Mouse (Mus musculus): ENCODE measurements around the gene 2410015M20Rik.
A peak's percentile ranks its signal among the peaks of the same experiment; 100 is the strongest.
"Not testable (repeated sequence)": the region's sequence is repeated elsewhere in the genome, so short reads cannot be mapped to it uniquely, and the experiment has no call there.

2410015M20Rik gene

DNA sequence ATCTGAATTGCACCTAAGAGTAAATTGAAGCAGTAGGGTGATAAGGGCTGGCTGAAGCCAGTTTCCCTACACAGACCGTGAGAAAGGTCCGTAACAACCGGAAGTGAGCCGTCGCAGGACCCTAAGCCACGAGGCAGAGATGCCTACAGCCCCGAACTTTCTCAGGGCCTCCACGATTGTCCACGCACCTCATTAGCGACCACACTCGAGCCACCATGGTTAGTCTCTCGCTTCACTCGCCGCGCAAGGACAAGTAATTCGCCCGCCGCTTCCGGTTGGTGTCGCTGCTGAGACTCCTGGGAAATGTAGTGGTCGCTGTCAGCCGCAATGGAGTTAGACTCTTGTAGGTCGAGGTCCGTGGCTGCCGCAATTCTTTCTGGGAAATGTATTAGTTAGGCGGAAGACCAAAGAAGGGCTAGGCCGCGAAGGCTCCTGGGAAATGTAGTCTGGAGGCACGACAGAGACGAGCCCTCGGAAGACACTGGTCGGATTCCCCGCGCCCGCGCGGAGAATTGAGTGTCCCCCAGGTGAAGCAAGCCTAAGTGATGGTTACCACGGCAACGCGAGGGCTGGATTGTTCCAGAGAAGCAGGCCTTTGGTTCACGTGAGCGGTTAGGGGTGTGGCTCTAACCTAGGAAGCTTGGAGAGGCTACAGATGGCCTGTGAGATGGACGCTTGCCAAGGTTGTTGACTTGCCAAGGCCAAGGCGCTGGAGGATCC lies at the start of gene 2410015M20Rik:
Gene 2410015M20Rik, minus strand, starts transcription at position 320 of the 720 bp plus-strand sequence.
- peak; percentile 96 for DNase-seq

DNA sequence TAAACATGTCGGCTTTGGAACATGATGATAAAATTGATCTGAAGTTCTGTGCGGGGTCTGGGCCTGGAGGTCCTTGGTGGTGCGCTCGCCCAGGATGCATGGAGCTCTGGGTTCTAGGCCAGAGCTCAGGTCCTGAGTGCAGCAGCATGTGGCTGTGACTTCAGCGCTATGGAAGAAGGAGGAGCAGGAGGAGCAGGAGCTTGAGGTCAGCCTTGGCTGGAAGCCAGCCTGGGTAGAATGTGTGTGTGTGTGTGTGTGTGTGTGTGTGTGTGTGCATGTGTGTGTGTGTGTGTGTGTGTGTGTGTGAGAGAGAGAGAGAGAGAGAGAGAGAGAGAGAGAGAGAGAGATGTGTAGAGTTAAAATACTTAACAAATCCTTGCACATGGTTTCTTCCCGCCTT lies 46.6 kb upstream of the 2410015M20Rik start:
- no peak for DNase-seq

DNA sequence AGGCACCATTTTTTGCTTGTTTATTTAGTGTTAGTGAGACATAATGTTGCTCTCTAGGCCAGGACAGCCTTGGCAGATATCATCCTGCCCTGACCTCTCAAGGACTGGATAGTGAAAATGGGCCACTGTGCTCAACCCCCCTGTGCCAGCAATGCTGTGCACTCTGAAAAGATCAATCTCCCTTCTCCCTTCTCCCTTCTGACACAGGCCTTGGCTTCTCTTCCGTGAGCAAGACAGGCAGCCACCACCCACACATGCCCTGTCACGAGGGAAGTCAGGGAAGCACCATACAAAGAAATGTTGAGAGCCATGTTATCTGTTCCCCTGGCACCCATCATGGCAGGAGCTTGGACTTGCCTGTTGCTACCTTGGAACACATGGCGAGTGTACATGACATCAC lies 45.7 kb upstream of the 2410015M20Rik start:
- no peak for DNase-seq

DNA sequence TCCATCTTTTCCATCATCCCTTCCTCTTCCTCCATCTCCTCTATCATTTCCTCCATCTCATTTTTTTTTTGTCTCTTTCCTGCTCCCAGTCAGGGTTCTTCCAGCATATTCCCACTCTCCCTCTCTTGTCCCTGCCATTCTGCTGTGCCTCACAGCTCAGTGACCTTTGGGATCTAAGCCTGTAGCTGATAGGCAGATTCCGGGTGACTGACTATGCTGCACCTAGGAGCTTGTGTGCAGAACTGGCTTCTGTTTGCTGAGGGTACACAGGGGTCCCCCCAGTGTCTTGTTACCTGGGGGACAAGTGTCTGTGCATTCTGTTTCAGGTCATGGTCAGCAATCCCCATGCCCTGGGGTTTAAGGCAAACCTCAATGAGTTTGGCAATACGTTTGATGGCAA lies 45.2 kb upstream of the 2410015M20Rik start:
- no peak for DNase-seq

DNA sequence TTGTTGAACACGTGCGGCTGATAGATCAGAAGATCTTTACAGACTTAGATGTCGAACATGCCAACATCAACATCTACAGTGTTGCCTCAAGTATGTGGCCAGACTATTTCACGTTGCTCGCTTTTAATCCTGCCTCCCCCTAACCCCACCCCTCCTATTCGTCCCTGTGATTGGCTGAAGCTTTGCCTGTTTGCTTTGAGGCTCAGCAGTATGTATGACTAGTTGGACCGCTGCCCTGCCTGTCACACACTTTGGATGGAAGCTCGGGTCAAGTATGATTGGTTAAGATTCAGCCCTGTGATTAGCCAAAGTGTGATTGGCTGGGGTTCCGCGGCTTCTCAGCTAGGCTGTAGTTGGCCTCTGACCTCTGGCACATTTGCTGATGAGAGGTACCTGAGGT lies 42.2 kb upstream of the 2410015M20Rik start:
- DNase-seq = peak in 1 of 2 experiments; percentile 47

DNA sequence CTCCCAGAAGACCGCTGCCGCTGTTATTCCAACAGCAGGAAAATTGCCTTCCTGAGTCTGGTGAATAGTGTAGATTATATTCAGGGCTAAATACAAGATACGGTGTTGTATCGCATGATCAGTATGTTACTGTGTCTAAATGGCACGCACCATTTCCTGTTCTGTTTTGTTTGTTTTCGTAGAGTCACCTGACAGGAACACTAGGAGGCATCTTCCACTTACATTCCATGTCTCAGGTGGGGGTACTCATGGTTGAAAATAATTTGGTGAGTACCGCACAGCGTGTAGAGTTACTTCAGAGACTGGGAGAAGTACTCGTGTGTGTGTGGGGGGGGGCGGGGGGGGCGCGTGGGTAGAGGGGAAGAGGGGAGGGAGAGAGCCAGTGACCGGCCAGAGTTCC lies 38.0 kb upstream of the 2410015M20Rik start:
- DNase-seq = no peak

DNA sequence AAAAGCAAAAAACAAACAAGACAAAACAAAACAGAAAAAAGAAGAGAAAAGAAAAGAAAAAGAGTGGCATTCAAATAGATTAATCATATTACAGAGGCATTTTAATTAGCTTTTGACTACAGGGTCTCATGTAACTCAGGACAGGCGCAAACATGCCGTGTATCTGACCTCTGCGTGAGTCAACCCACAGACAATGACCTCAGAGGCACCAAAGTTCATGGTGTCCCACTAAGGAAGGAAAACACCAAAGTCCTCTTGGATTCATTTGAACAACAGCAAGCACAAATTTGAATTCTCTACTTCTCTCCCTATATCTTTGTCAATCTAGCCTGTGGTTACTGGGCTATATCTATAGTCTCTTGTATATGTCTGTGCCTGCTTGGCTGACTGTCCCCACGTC lies 33.7 kb upstream of the 2410015M20Rik start:
- no peak for DNase-seq

DNA sequence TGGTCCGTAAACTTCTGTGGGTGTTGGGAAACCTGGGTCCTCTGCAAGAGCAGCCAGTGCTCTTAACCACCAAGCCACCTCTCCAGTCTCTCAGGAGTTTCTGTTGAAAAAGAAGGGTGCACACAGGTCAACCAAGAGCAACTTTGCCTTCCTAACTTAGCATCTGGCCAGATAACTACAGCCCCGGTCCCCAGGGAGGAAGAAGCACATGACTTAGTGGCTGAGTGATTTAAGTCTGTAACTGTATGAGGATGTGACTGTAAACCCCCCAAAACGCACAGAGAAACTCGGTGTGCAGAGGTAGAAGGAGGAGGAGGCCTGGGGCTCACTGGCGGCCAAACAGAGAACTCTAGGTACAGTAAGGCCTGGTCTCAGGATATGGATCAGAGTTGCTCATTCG lies 24.5 kb upstream of the 2410015M20Rik start:
- no peak for DNase-seq

DNA sequence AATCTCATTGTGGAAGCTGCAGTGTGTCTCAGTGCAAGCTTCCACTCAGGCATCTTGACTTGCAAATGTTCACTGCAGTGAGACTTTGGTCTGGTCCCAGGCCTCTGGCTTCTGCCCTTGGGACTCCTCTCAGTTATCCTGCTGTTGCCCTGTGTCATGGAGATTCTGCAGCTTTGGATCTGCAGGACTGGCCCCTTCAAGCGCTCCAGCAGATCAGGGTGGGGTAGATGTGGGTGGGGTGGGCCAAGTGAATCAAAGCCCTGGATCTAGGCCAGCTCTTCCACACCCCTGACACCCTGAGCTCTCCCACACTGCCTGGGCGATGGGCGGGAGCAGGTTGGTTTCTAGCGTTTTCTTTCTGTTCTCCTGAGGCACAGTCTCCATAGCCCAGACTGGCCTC lies 22.2 kb upstream of the 2410015M20Rik start:
- no peak for DNase-seq

DNA sequence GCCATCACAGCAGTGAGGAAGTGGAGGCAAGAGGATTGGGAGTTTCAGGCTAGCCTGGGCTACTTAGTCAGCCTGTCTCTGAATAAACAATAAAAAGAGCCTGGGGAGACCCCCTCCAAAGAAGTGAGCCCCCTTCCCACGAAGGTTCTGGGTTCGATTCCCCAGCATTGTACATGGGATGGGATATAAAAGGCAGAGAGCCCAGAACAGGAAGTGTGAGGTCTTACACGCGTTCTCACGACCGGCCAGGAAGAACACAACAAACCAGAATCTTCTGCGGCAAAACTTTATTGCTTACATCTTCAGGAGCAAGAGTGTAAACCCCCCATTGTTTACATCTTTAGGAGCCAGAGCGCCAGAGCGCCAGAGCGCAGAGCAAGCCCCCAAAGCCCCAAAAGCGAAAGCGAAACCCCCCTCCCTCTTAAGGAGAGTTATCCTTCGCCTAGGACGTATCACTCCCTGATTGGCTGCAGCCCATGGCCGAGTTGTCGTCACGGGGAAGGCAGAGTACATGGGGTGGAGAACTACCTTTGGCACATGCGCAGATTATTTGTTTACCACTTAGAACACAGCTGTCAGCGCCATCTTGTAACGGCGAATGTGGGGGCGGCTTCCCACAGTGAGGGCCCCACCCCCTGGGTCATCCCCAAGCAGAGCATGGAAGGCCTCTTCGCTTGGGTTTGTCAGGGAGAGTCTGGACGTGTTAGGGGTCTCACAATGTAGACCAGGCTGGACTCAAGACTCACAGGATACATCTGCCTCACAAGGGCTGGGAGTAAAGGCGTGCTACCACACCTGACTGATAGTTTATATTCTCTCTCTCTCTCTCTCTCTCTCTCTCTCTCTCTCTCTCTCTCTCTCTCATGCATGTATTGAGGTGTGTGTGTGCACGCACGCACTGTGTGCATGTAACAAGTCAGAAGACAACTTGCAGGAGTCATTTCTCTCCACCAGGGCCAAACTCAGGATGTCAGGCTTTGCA lies 20.5 kb upstream of the 2410015M20Rik start:
- not testable (repeated sequence) for DNase-seq

DNA sequence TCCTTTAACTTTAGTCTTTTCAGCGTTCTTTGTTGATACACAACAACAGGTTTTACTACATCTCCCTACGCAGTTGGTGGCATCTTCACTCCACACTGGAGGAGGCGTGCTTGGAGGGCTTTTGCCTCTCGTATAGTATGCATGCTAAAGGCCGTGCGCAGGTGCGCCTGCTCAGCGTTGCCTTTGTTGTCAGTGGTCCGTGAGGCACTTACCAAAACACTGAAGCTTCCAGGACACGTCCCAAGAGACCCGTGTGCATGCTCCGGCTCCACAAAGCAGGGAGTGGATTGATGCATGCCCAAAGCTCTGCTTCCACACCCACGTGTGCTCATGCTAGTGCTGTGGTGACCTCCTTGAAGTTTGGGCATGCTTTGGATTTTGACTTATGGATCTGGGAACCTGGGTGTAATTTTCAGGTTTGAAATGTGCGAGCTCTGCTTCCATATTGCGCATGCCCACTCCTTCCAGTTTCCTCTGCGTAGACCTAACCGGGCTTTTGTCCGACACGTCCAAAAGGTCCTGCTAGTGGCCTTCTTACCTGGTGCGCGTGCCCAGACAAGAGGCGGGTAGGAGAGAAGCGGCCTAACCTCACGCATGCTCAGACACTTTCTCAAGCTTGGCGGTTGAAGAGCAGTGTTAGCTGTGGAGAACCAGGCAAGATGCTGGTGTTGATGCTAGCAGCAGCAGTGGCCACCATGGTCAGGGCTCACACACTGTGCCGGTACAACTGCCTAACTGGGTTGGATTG lies 18.1 kb upstream of the 2410015M20Rik start, which contains the start of gene Catsperd:
Gene Catsperd, plus strand, starts transcription at position 614 of the 748 bp plus-strand sequence.
- no peak for DNase-seq

DNA sequence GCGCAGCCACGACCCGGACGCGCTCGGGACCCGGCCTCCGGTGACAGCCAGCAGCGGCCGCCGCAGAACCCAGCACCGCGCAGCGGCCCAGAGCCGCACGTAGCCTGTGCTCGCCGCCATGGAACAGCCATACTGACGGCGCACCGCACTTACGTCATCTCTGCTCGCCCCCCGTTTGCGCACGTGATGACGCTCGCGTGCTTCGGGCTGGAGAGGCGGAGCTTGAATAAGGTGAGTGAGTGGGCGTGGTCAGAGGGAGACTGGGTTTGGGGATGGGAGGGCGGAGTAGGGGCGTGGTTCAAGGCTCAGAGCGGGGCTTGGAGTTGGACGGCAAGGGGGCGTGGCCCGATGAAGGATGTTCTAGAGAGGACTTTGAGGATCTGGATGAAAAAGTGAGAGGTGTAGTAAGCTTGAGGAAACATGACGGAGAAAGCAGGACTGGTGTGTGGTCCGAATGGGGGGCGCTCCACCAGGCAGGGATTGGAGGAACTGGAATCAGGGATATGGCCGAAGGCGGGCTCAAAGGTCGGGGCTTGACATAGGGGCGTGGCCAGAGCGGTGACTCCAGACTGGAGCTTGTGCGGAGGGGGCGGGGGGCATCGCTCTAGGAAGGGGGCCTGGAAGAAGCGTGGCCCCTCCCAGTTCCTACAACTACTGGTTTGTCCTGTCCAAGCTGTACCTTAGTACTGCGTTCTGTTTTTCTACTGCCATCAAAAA lies 17.3 kb upstream of the 2410015M20Rik start, which contains the start of gene Lonp1:
Gene Lonp1, minus strand, starts transcription at position 134 of the 717 bp plus-strand sequence.
- peak; percentile 99 for DNase-seq

DNA sequence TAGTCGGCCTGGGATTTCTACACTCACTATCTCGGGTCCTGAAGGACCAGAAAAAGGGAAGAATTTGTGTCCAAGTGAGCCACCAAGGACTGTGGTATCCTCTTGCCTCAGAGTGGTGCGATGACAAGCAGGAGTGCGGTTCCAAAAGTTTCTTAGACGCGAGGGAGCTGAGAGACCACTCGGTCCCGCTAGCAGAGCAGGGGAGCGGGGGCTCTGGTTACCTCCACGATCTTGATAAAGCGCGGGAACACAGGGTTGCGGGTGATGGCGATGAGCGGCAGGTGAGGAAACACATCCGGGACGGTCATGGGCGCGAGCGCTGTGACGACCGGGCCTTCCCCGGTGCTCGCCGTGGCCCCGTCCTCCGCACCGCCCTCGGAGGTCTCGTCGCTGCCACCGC lies 16.7 kb upstream of the 2410015M20Rik start:
- DNase-seq = peak in 1 of 2 experiments; percentile 39

DNA sequence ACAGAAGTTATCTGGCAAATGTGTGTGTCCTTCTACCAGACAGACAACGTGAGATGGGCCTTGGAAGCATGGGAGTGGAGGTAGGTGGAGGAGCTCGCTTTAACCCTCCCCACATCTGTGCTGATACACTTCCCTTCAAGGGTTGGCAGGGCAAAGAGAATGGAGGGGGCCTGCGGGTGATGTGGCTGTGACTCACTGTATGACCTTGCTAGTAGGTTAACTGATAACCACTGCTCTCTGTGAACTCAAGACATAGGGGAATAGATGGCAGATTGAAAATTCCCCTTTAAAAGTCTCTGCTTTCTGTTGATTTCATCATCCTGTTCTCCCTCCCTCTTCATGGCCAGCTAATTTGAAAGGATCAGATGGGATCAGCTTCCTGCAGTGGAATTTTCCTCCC lies 15.9 kb upstream of the 2410015M20Rik start:
- no peak for DNase-seq

DNA sequence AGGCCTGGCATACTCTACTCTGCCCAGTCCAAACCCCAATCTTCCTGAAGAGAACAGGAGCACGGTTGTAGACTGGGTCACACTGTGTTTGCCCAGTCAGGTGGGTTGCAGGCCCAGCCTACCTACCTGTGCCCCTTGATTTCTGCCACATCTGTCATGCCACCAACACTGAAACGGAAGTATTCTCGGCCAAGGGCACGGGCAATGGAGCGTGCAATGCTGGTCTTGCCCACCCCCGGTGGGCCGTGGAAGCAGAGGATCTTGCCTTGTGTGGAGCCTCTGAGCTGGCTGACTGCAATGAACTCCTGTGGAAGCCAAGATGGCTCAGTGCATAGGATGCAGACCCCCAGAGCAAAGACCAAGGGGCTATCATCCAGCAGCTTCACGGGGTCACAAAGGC lies 8.1 kb upstream of the 2410015M20Rik start:
- no peak for DNase-seq

DNA sequence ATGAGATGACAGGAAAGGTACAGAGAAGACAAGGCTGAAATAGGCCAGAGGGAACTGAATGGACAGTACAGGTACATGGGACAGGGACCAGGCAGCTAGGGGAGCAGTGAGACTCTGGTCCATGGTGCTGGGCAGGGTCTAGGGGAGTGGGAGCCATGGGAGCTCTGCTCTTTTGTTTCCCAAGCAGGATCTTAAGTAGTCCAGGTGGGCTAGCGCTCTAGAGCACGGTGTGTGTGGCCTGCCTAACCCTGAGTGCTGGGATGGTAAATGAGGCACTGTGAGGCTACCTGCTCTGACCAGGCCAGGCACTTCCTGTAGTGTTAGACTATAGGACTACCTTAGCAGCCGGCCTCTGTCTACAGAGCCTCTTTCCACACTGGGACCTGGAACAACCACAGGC lies 7.2 kb upstream of the 2410015M20Rik start:
- DNase-seq = no peak

DNA sequence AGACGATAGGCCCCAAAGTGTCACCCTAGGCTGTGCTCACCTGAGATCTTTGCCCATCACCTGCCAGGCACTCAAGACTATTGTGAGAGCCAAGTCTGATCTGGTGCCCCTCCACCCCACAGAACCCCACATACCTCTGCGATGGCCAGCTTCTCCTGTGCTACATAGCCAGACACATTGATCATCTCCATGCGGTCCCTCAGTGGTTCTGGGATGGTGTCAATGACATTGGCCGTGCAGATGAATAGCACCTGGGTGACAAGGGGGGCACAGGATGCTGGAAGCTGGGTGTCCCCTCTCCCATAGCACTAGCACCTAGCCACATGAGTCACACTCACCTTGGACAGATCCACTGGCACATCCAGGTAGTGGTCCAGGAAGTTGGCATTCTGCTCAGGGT lies 6.2 kb upstream of the 2410015M20Rik start:
- DNase-seq = no peak

DNA sequence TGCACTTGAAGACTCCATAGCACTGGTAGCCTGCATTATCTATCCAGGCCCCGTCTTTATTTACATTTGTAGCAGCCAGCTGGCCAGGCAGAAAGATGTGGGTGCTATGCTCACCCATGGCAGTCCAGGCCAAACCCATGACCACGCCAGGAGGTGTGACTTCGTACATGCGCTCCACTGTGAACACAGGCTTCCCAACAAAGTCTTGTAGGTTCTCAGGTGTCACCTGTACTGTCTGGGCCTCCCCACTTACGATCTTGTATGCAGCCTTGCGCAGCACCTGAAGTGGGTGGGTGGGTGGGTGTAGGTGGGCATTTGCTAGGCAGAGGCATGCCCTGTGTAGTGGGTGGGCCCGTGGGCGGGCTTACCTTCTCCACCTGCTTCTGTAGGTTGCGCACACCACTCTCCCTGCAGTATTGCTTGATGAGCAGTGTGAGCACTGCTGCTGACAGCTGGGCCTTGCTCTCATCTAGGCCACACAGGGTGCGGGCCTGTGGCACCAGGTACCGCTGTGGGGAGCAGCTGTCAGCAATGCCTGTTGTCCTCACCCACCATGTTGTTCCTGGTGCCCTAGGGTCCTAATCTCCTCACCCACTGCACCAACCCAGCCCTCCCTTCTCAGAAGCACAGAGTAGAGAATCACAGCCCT lies 5.7 kb upstream of the 2410015M20Rik start:
- DNase-seq = no peak

DNA sequence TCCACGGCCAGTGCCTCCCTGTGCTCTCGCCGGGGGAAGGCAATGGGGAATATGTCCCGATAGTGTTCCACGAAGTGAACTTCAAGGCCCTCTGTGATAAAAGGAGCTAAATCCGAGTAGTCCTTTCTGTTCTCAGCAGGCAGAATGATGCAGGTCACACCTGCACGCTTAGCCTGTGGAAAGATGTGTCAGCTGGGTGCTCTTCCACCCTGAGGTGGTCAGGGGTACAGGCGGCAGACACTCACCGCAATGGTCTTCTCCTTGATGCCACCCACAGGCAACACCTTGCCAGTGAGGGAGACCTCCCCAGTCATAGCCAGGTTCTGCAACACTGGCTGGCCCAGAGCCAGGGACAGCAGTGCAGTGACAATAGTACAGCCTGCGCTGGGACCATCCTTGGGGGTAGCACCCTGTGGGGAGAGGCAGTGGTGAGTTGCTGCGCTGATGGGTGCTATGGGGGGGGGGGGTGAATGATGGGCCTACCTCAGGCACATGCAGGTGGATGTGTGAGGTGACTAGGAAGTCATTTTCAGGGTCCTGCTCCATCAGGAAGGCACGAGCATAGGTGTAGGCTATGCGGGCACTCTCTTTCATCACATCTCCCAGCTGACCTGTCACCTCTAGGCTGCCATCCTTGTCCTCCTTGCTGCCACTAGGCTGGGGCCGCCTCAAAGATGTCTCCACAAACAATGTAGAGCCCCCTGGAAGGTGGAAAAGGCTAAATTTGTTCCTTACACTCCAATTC lies 5.0 kb upstream of the 2410015M20Rik start:
- DNase-seq = peak in 1 of 2 experiments; percentile 57

DNA sequence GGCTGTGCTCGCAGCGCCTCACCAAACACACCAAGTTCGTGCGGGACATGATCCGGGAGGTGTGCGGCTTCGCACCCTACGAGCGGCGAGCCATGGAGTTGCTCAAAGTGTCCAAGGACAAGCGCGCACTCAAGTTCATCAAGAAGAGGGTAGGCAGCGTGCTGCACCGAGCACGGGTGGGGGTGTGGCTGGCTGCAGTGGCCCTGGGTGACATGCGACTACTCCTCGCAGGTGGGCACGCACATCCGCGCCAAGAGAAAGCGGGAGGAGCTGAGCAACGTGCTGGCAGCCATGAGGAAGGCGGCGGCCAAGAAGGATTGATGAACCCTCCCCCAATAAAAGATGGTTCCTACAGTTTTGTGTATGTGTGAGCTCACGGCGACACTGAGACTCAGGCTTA lies 4.3 kb upstream of the 2410015M20Rik start:
- DNase-seq = peak in 1 of 2 experiments; percentile 62

Measured in cerebellum, postnatal 14 days (tissue).